Mouse (Mus musculus): Measurements from ENCODE around the gene Dcun1d4. TPM values are rescaled to one million over a fixed set of nuclear protein-coding genes. Genes with fewer than 3 reads are reported as not detected.

The Dcun1d4 gene
- polyA plus RNA-seq, 1 experiment from 2014 or later = 46.0 TPM

- no peak overlapping the region for H3K4me3 ChIP-seq
- DNase-seq (ENCODE audit: low spot score) = no peak
- peaks cover 11% of the 10 kb centered on the region for H3K4me1 ChIP-seq
- 90% methylated on average over 14 of the region's 14 CpGs for WGBS
- H3K27me3 ChIP-seq (ENCODE audit: low read depth, poor library complexity, severe bottlenecking) = no peaks in the 10 kb centered on the region
- H3K36me3 ChIP-seq = peaks cover 43% of the 10 kb centered on the region
- no peaks in the 10 kb centered on the region for H3K9me3 ChIP-seq (replicated peaks)
- no peak overlapping the region for H3K27ac ChIP-seq (replicated peaks)
These were observed 30.3 kb downstream of the Dcun1d4 start for GRCm38 (mm10) chr5:73511074-73511473.

DNA sequence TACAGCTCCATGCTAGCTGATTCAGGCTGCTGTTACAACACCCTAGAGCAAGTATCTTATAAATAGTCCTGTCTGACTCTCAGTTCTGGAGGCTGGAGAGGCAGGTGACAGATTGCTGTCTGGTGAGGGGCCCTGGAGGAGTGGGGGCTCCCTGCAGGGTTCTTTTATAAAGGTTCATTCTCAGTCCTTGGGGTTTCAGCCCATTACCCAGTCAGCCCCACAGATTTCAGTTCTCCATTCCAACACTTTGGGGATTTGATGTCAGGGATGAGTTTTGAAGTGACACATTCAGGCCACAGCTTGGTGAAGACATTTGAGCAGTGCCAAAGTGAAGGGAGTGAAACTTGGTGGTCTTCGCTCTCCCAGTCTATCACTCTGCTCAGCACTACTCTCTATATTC is 31.4 kb downstream of the Dcun1d4 start:
- WGBS = 97% methylated on average over 1 of the region's 1 CpGs
- Histone ChIP-seq H3K27ac (replicated peaks) (no peak overlapping the region), H3K36me3 (peaks cover 54% of the 10 kb centered on the region), H3K27me3 (ENCODE audit: low read depth, poor library complexity, severe bottlenecking) (no peaks in the 10 kb centered on the region), H3K4me1 (peaks cover 11% of the 10 kb centered on the region), H3K9me3 (replicated peaks) (no peaks in the 10 kb centered on the region), H3K4me3 (no peak overlapping the region)
- no peak for DNase-seq (ENCODE audit: low spot score)

DNA sequence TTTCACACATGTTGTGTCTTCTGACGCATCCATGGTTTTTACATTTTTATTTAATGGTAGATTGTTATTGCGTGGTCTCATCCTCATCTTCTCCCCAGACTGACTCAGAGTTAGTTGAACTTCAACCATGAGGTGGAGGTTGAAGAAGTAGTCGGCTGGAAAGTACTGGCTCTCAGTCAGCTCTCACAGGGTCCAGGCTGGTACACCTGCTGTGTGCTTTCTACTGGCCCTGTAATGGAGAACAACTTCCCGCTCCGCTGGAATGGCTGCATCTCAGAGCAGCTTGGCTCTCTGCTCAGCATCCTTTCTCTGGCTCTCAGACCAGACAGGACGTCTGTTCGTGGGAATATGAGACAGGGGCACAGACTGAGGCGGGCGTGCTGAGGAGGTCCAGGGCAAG is 31.9 kb downstream of the Dcun1d4 start:
- Histone ChIP-seq H3K9me3 (replicated peaks) (no peaks in the 10 kb centered on the region), H3K4me3 (no peak overlapping the region), H3K27ac (replicated peaks) (no peak overlapping the region), H3K36me3 (peaks cover 58% of the 10 kb centered on the region), H3K4me1 (peaks cover 11% of the 10 kb centered on the region), H3K27me3 (ENCODE audit: low read depth, poor library complexity, severe bottlenecking) (no peaks in the 10 kb centered on the region)
- 93% methylated on average over 9 of the region's 9 CpGs for WGBS
- DNase-seq (ENCODE audit: low spot score) = no peak

DNA sequence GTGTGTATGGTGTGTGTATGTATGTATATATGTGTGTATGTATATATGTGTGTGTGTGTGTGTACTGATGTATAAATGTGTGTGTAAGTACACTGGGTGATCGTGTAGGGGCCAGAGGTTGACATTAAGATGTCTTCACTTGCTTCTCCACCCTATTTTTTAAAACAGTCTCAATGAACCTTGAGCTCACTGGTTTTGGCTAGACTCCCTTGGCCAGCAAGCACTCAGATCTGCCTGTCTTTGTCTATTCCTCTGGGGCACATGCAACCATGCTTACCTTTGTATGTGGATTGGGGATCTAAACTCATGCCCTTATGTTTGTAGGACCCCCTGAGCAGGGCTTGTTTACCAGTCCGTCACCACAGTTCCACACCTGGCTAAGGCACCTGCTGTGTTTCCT is 33.4 kb downstream of the Dcun1d4 start:
- Histone ChIP-seq H3K9me3 (replicated peaks) (no peaks in the 10 kb centered on the region), H3K4me1 (peaks cover 4% of the 10 kb centered on the region; the same call in 1 of the 2 replicates), H3K27ac (replicated peaks) (no peak overlapping the region), H3K27me3 (ENCODE audit: low read depth, poor library complexity, severe bottlenecking) (no peaks in the 10 kb centered on the region), H3K4me3 (no peak overlapping the region), H3K36me3 (peaks cover 73% of the 10 kb centered on the region)
- no peak for DNase-seq (ENCODE audit: low spot score)
- WGBS = 98% methylated on average over 2 of the region's 2 CpGs

DNA sequence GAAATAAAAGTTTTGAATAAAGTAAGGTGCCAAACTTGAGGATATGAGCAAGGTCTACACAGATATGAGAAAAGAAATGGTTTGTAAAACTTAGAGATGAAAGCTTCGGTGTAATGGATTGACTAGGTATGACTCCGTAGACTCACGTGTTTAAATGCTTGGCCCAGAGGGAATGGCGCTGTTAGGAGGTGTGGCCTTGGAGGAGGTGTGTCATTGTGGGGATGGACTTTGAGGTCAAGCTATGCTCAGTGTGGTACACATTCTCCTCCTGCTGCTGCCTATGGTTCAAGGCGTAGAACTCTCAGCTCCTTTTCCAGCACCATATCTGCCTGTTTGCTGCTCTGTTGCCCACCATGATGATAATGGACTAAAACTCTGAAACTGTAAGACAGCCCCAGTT is 36.5 kb downstream of the Dcun1d4 start:
- H3K27ac ChIP-seq (replicated peaks) = no peak overlapping the region
- H3K27me3 ChIP-seq (ENCODE audit: low read depth, poor library complexity, severe bottlenecking) = no peaks in the 10 kb centered on the region
- no peak overlapping the region for H3K4me3 ChIP-seq
- H3K36me3 ChIP-seq = peaks cover 78% of the 10 kb centered on the region
- no peaks in the 10 kb centered on the region for H3K4me1 ChIP-seq
- WGBS = 93% methylated on average over 5 of the region's 5 CpGs
- no peak for DNase-seq (ENCODE audit: low spot score)
- H3K9me3 ChIP-seq (replicated peaks) = no peaks in the 10 kb centered on the region

GRCm38 (mm10) chr5:73518424-73519211 is 37.8 kb downstream of the Dcun1d4 start:
- Histone ChIP-seq H3K9me3 (replicated peaks) (no peaks in the 10 kb centered on the region), H3K27me3 (ENCODE audit: low read depth, poor library complexity, severe bottlenecking) (no peaks in the 10 kb centered on the region), H3K4me3 (no peak overlapping the region), H3K27ac (replicated peaks) (no peak overlapping the region), H3K36me3 (peaks cover 84% of the 10 kb centered on the region), H3K4me1 (0 out of 2 replicates have a peak, but pooled peaks cover 3% of the 10 kb centered on the region)
- no peak for DNase-seq (ENCODE audit: low spot score)
- 91% methylated on average over 8 of the region's 8 CpGs for WGBS

- no peak overlapping the region for H3K27ac ChIP-seq (replicated peaks)
- WGBS = 86% methylated on average over 4 of the region's 4 CpGs
- no peaks in the 10 kb centered on the region for H3K27me3 ChIP-seq (ENCODE audit: low read depth, poor library complexity, severe bottlenecking)
- no peak overlapping the region for H3K4me3 ChIP-seq
- no peaks in the 10 kb centered on the region for H3K9me3 ChIP-seq (replicated peaks)
- 0 out of 2 replicates have a peak, but pooled peaks cover 5% of the 10 kb centered on the region for H3K4me1 ChIP-seq
- H3K36me3 ChIP-seq = peaks cover 84% of the 10 kb centered on the region
- no peak for DNase-seq (ENCODE audit: low spot score)
These were observed 40.0 kb downstream of the Dcun1d4 start for GRCm38 (mm10) chr5:73520787-73521186.

GRCm38 (mm10) chr5:73523227-73523626 is 42.4 kb downstream of the Dcun1d4 start:
- no peaks in the 10 kb centered on the region for H3K27me3 ChIP-seq (ENCODE audit: low read depth, poor library complexity, severe bottlenecking)
- H3K27ac ChIP-seq (replicated peaks) = no peak overlapping the region; the same call in 1 of the 2 replicates
- no peak overlapping the region for H3K4me3 ChIP-seq
- H3K36me3 ChIP-seq = peaks cover 77% of the 10 kb centered on the region
- no peak for DNase-seq (ENCODE audit: low spot score)
- H3K9me3 ChIP-seq (replicated peaks) = no peaks in the 10 kb centered on the region
- WGBS = 89% methylated on average over 10 of the region's 10 CpGs
- 0 out of 2 replicates have a peak, but pooled peaks cover 5% of the 10 kb centered on the region for H3K4me1 ChIP-seq

GRCm38 (mm10) chr5:73524300-73525000 is 43.6 kb downstream of the Dcun1d4 start:
- no peaks in the 10 kb centered on the region for H3K27me3 ChIP-seq (ENCODE audit: low read depth, poor library complexity, severe bottlenecking)
- 0 out of 2 replicates have a peak overlapping the region, but pooled peaks have one; percentile 2 for H3K27ac ChIP-seq (replicated peaks)
- no peaks in the 10 kb centered on the region for H3K9me3 ChIP-seq (replicated peaks)
- no peak overlapping the region for H3K4me3 ChIP-seq
- H3K4me1 ChIP-seq = 0 out of 2 replicates have a peak, but pooled peaks cover 5% of the 10 kb centered on the region
- WGBS = 78% methylated on average over 4 of the region's 4 CpGs
- peaks cover 77% of the 10 kb centered on the region for H3K36me3 ChIP-seq
- DNase-seq (ENCODE audit: low spot score) = no peak

- no peak overlapping the region for H3K27ac ChIP-seq (replicated peaks)
- no peaks in the 10 kb centered on the region for H3K27me3 ChIP-seq (ENCODE audit: low read depth, poor library complexity, severe bottlenecking)
- H3K4me3 ChIP-seq = no peak overlapping the region
- H3K4me1 ChIP-seq = no peaks in the 10 kb centered on the region
- H3K9me3 ChIP-seq (replicated peaks) = no peaks in the 10 kb centered on the region
- no peak for DNase-seq (ENCODE audit: low spot score)
- WGBS = 90% methylated on average over 1 of the region's 1 CpGs
- H3K36me3 ChIP-seq = peaks cover 86% of the 10 kb centered on the region
These were observed 51.4 kb downstream of the Dcun1d4 start for GRCm38 (mm10) chr5:73532222-73532621.

DNA sequence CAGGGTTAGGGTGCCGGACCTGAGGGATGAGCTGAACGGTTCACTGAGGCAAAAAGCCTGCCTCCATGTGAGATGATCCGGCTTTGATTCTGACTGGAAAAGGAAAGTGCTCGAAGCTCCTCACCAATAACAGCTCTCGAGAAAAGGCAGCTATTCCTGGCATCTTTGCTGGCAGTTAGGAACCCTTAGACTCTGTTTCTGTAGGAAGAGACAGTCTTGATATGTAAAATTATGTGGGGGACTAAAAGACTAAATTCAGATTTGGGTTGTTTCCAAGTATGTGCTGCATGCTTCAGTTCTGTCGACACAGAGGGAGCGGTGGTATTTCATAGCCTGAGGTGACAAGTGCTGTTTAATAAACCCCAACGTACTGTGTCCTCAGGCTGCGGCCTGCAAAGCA is 52.1 kb downstream of the Dcun1d4 start:
- H3K36me3 ChIP-seq = peaks cover 88% of the 10 kb centered on the region
- no peaks in the 10 kb centered on the region for H3K9me3 ChIP-seq (replicated peaks)
- no peak overlapping the region for H3K27ac ChIP-seq (replicated peaks)
- H3K4me1 ChIP-seq = no peaks in the 10 kb centered on the region
- DNase-seq (ENCODE audit: low spot score) = no peak
- 85% methylated on average over 9 of the region's 9 CpGs for WGBS
- H3K27me3 ChIP-seq (ENCODE audit: low read depth, poor library complexity, severe bottlenecking) = no peaks in the 10 kb centered on the region
- no peak overlapping the region for H3K4me3 ChIP-seq

- H3K9me3 ChIP-seq (replicated peaks) = no peaks in the 10 kb centered on the region
- no peak overlapping the region for H3K4me3 ChIP-seq
- no peak for DNase-seq (ENCODE audit: low spot score)
- peaks cover 81% of the 10 kb centered on the region for H3K36me3 ChIP-seq
- H3K27me3 ChIP-seq (ENCODE audit: low read depth, poor library complexity, severe bottlenecking) = no peaks in the 10 kb centered on the region
- H3K4me1 ChIP-seq = no peaks in the 10 kb centered on the region
- 92% methylated on average over 12 of the region's 12 CpGs for WGBS
- H3K27ac ChIP-seq (replicated peaks) = no peak overlapping the region
These were observed 56.9 kb downstream of the Dcun1d4 start for GRCm38 (mm10) chr5:73537669-73538068.
